Mouse (Mus musculus) erythroid progenitor cell, adult 5-6 weeks (primary cell): ENCODE measurements around the gene Syt14. TPM values are rescaled to one million over a fixed set of nuclear protein-coding genes. Genes with fewer than 3 reads are reported as not detected.

ENCODE experiments used
- ATAC-seq: replicated peaks from 2 replicates; pipeline ENCODE4 v1.8.0; 2016; ENCODE audit warnings: moderate number of reproducible peaks, mild to moderate bottlenecking, moderate TSS enrichment, inconsistent platforms; ENCODE audit not compliant: poor library complexity, low FRiP score, severe bottlenecking
- total RNA-seq, 2 experiments: library from RNA; stranded (forward) in 1 of 2; stranded (reverse) in 1 of 2; fragments of 150-400 nt in 1 of 2; fragments of 186-747, 209-891 nt in 1 of 2; gene quantifications; 2 replicates each; pipeline versions ENCODE4 v1.2.3 to v1.2.4; 2015 to 2017; ENCODE audit warnings: low replicate concordance in 2 of 2

The Syt14 gene
- total RNA-seq (2015; ENCODE audit: low replicate concordance) = 7.6 and 13.0 TPM in 2 replicates
- total RNA-seq (2017; ENCODE audit: low replicate concordance) = 5.4 and 8.8 TPM in 2 replicates

- ATAC-seq = peak; percentile 88
Observed at GRCm38 (mm10) chr1:193035371-193036238, at the start of gene Syt14. TSS of gene Syt14 (minus strand) at chr1:193035775.

- no peak for ATAC-seq
Observed at GRCm38 (mm10) chr1:193084016-193084415, 48.4 kb upstream of the Syt14 start.

GRCm38 (mm10) chr1:193083051-193083450, 47.5 kb upstream of the Syt14 start:
- no peak for ATAC-seq

GRCm38 (mm10) chr1:193082311-193082921, 46.8 kb upstream of the Syt14 start:
- no peak for ATAC-seq

GRCm38 (mm10) chr1:193062618-193063017, 27.0 kb upstream of the Syt14 start:
- no peak for ATAC-seq

- ATAC-seq = no peak
Observed at GRCm38 (mm10) chr1:193060167-193060566, 24.6 kb upstream of the Syt14 start.

- ATAC-seq = no peak
Observed at GRCm38 (mm10) chr1:193059596-193059995, 24.0 kb upstream of the Syt14 start.

- no peak for ATAC-seq
Observed at GRCm38 (mm10) chr1:193054401-193054800, 18.8 kb upstream of the Syt14 start.

GRCm38 (mm10) chr1:193053065-193053464, 17.5 kb upstream of the Syt14 start:
- ATAC-seq = no peak

- ATAC-seq = no peak
Observed at GRCm38 (mm10) chr1:193047616-193048015, 12.0 kb upstream of the Syt14 start.

- no peak for ATAC-seq
Observed at GRCm38 (mm10) chr1:193042760-193043295, 7.3 kb upstream of the Syt14 start.

GRCm38 (mm10) chr1:193034951-193035370, 614 bp downstream of the Syt14 start:
- ATAC-seq = peak; percentile 15; the same call in 1 of the 2 replicates

- ATAC-seq = no peak
Observed at GRCm38 (mm10) chr1:193024311-193024710, 11.3 kb downstream of the Syt14 start.

GRCm38 (mm10) chr1:193012351-193012750, 23.2 kb downstream of the Syt14 start:
- ATAC-seq = peak; percentile 45; the same call in 1 of the 2 replicates

- ATAC-seq = peak; percentile 91
Observed at GRCm38 (mm10) chr1:193011000-193011769, 24.4 kb downstream of the Syt14 start.

- ATAC-seq = no peak
Observed at GRCm38 (mm10) chr1:193004581-193004980, 31.0 kb downstream of the Syt14 start.

- no peak for ATAC-seq
Observed at GRCm38 (mm10) chr1:193003953-193004352, 31.6 kb downstream of the Syt14 start.

- ATAC-seq = no peak
Observed at GRCm38 (mm10) chr1:193002307-193002706, 33.3 kb downstream of the Syt14 start.

- peak; percentile 93 for ATAC-seq
Observed at GRCm38 (mm10) chr1:193001587-193001986, 34.0 kb downstream of the Syt14 start.

GRCm38 (mm10) chr1:193000908-193001307, 34.7 kb downstream of the Syt14 start:
- peak; percentile 61 for ATAC-seq
